Mouse (Mus musculus) kidney, postnatal 25 days (tissue): ENCODE results near the gene Cbx5.
A peak's percentile ranks its signal among the peaks of the same experiment; 100 is the strongest.

Experiments used
- DNase-seq, 2 experiments: peaks; one replicate each; pipeline ENCODE4 v3.0.0; 2021; ENCODE audit warnings: mixed read lengths in 2 of 2

Gene Cbx5

GRCm38 (mm10) chr15:103214149-103214548 lies 25.5 kb downstream of the Cbx5 start:
- DNase-seq, result no peak

DNA sequence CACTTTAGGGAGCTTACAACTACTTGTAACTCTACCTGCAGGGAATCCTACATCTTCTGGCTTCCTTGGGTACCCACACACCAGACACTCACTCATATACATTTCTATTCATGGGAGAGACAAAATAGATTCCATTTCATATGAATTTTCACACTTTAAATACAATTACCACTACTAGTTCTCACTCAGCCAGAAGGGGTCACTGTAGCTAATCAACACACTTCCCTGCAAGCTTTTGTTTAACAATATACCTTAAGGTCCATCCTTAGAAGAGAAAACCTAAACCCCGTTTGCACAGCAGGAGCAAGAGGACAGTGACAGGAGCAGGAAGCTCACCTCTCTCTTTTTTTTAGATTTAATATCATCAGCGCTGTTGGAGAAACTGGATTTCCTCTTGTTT lies 34.5 kb downstream of the Cbx5 start:
- peak in 1 of 2 experiments; percentile 49 for DNase-seq

GRCm38 (mm10) chr15:103202088-103202793 lies 37.4 kb downstream of the Cbx5 start:
- DNase-seq, result peak; percentile 68 to 69

- no peak for DNase-seq
Measured at GRCm38 (mm10) chr15:103197785-103198184, 41.8 kb downstream of the Cbx5 start.

- DNase-seq, result no peak
Measured at GRCm38 (mm10) chr15:103196835-103197234, 42.8 kb downstream of the Cbx5 start.

- DNase-seq, result peak; percentile 85 to 89
Measured at GRCm38 (mm10) chr15:103193606-103194005, 46.0 kb downstream of the Cbx5 start.

DNA sequence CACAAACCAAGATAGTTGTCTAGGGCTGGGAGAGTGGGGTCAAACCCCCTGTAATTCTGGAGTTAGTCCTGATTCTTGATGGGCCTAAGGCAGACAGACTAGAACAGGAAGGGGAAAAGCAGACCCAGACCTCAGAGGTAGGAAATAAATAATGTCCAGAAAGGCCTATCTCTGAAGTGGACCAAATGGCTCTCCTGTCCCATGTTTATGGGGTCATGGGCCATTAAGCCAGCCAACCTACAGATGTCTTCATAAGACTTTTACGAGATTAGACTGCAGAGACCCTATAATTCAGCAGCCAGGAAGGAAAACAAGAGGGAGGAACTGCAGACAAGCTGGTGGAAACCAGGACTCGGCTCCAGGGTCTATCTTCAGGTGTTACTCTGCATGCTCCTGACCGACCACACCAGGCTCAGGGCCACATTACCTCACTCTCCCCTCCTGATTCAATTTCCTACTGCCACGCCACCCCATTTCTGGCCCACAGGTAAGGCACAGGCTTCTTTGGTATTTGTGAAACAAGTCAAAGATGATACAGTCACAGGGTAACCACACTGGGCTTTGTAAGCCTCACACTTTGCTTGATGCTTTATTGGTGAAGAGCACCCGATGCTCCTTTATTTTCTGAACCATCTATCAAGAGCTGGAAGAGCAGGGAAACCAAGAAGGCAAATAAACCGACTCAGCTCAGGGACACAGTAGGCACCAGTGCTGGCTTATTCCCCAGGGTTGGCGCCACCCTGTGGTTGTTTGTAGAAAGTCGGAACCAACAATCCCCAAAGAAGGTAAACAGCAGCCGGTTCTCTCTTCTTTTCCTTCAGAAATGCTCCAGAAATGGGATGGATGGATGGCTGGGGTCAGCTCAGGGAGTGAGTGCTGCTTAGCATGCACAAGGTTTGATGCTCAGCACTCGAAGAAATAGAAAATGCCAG lies 48.8 kb downstream of the Cbx5 start:
- peak; percentile 67 to 68 for DNase-seq

DNA sequence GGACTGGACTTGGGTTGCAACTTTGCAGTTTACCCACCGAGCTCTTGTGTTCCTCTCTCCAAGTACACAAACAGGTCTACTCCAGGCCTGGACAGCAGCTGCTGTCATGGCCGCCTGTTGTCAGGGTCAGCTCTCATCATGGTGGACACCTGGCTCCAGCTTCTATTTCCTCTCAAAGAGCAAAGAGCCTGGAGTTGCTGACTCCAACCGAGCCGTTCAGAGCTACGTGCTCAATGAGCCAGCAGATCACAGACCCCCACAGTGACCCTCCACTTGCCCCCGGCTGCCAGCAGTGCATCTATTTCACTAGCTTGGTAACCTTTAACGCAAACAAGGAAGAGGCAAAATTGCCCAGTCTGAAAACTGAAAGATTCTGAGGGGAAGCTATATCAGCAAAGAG lies 49.5 kb downstream of the Cbx5 start:
- DNase-seq, result no peak

GRCm38 (mm10) chr15:103187803-103188202 lies 51.8 kb downstream of the Cbx5 start:
- DNase-seq, result no peak

GRCm38 (mm10) chr15:103185462-103186198 lies 54.0 kb downstream of the Cbx5 start:
- peak; percentile 68 to 71 for DNase-seq

DNA sequence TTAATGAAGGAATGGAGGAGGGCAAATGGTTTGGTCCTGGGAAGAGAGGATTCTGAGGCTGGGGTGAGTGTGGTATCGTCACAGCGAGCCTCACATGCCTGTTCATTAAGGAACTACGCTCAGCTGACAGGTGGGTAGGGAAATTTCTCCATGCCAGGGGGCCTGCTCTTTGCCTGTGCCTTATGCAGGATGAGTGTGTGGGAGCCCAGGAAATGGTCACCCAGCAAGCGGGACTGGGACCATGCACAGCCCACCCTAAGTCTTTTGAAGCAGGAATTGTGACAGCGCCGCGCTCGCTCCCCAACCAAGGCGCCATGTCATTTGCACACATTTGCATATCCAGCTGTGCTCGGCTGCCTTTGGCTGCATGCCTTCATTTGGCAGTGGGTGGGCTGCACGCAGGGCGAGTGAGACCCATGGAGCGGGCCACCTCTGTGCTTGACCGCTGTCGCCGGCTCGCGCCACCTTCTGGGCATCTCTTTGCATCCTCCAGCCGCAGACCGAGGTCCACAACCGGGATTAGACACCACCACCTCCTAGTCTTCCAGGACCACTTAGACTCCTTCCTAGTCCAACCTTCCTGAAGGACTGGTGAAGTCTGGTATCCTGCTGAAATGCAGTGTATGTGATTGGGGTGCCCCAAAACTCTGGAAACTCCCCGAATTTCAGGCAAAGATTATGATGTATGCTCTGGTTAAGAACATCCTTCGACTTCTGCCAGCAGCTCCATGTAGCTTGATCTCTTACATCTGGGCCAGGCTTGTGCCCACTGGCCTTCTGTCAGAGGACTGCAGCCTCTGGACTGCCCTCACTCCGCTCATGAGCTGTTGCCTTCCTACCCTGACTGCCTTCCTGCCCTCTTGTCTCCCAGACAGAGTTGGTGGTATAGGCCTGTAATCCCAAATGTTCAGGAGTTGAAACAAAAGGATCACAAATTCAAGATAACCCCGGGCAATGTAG lies 55.7 kb downstream of the Cbx5 start:
- DNase-seq, result peak; percentile 30 to 57

GRCm38 (mm10) chr15:103183135-103183534 lies 56.5 kb downstream of the Cbx5 start:
- peak; percentile 74 to 76 for DNase-seq

DNA sequence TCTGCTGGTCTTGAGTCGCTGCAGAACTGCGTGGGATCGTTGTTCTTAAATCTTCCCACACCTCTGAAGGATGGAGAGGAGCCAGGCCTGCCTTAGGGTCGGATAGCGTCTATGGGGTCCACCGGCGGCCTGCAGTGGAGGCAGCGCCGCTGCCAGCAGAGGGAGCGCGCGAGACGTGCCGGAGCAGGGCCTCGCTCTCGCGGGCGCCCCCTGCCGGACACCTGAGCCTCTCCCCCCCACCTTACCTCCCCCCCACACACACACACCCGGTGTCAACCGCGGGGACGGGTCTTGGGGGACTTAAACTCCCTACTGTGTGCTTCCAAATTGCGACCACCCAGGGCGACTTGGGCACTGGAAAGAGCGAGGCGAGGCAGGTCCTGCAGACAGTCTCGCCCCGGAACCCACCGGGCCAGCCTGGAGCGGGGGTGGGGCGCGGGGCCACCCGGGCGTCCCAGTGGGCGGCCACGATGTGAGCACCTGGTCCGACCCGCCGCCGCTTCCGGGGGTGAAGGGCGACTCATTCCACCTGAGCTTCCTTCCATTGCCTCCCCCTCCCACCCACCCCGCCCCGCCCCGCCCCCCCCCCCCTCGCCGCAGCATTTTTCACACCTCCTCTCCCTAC lies 57.3 kb downstream of the Cbx5 start:
- DNase-seq, result peak; percentile 89 to 90

- DNase-seq, result peak in 1 of 2 experiments; percentile 35
Measured at GRCm38 (mm10) chr15:103180406-103180805, 59.2 kb downstream of the Cbx5 start.

DNA sequence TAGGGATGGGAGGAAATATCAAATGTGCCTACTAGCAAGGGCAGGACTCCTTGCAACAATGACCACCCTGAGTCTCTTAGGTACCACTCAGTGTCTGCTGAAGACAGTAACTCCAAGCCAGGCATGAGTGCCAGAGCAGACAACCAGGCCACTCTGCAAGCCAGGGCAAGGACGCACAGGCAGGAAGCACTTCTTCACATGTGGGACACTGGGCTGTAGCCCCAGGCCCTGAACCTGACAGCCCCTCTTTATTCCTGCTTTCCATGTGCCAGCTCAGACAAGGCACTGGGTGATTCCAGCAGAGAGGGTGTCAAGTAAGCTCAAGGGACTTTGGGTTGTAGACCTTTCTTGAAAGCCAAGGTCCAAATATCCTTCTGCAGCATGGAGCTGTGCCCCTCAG lies 60.8 kb downstream of the Cbx5 start:
- peak in 1 of 2 experiments; percentile 35 for DNase-seq

GRCm38 (mm10) chr15:103178137-103178536 lies 61.5 kb downstream of the Cbx5 start:
- DNase-seq, result peak; percentile 41 to 54

DNA sequence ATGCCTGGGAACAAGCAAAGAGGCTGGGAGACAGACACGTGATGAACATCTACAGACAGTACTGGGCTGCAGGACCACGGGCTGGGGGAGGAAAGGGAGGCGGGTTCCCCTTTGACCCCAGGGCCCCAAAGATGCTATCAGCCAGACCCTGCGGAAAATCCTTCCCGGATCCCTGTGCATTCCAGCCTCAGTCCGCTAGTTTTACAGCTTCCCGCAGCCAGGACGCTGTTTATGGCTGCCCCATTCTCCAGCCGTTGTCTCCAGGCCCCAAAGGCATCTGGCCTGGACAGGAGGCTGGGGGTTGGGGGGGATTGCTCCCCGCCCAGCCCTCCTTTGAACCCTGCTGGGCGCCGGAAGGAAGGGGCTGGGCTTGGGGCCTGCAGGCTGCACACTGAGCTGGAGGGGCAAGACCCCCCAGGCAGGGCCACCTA lies 62.0 kb downstream of the Cbx5 start:
- DNase-seq, result peak in 1 of 2 experiments; percentile 39

- DNase-seq, result peak; percentile 96 to 98
Measured at GRCm38 (mm10) chr15:103176874-103177421, 62.7 kb downstream of the Cbx5 start.

DNA sequence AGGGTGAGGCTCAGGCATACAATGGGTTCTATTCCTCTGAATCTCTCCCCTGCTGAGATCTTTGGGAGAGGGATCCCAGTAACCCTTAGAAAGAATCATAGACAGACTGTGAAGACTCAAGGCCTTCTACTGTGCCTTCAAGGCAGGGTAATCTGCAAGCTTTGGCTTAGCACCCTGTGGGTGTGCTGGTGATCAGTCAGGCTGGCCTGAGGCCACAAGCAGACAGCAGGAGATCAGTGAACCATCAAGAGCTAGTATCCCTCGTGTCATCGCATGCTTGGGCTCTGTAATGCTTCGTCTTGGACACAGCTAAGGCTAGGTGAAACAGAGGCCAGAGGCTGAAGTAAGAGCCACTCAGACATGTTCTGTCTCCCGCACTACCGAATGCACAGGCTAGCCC lies 66.4 kb downstream of the Cbx5 start:
- DNase-seq, result peak; percentile 53 to 71

DNA sequence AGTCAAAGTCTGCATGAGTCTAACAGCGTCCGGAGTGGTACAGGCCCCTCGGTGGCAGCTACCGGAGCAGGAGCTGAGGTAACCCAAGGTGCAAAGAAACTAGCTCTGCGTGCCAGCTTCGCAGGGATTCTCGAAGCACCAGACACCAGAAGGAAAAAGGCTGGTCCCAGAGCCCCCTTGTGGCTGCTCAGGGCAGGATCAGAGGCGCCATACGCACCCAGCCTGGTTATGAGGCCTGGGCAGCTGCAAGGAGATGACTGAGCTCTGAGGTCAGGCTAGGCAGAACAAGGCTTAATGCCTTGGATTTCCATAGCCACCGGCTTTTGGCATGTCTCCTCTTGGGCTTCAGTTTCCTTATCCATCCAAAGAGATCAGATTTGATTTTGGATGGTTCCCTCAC lies 67.1 kb downstream of the Cbx5 start:
- DNase-seq, result peak; percentile 80 to 82

DNA sequence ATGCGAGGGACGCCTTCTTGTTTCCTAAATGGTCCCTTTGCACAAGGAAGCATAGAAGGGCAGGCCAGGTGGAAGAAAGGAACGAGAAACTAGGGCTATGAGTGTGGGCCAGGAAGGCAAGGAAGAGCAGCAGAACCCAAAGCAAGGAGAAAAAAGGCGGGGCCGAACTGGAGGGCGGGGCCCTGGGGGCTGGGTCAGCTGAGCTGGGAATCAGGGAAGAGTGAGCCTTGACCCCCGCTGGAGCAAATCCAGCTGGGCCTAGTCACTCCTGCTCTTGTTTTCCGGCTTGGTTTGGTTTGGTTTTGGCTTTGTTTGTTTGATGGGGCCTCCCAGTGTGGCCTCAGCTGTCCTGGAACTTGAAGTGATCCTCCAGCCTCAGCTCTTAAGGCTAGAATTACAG lies 68.3 kb downstream of the Cbx5 start:
- peak; percentile 83 to 89 for DNase-seq
